Mouse (Mus musculus): ENCODE results near the gene Coq10b.
"Not testable (repeated sequence)": the region's sequence is repeated elsewhere in the genome, so short reads cannot be mapped to it uniquely, and the experiment has no call there.

Coq10b gene

GRCm38 (mm10) chr1:55055322-55056115 is 2.9 kb downstream of the Coq10b start:
- DNase-seq (ENCODE audit: inconsistent age in 2 of 2, low spot score in 1 of 2) = peak in 1 of 2 experiments; percentile 31

- not testable (repeated sequence) for DNase-seq (ENCODE audit: inconsistent age in 2 of 2, low spot score in 1 of 2)
Observed at GRCm38 (mm10) chr1:55058383-55058782, 5.8 kb downstream of the Coq10b start.

GRCm38 (mm10) chr1:55061099-55061498 is 8.5 kb downstream of the Coq10b start:
- no peak for DNase-seq (ENCODE audit: inconsistent age in 2 of 2, low spot score in 1 of 2)

GRCm38 (mm10) chr1:55061772-55062171 is 9.2 kb downstream of the Coq10b start:
- no peak for DNase-seq (ENCODE audit: inconsistent age in 2 of 2, low spot score in 1 of 2)

GRCm38 (mm10) chr1:55072328-55072727 is 19.8 kb downstream of the Coq10b start:
- DNase-seq (ENCODE audit: inconsistent age in 2 of 2, low spot score in 1 of 2) = not testable (repeated sequence)

- peak in 1 of 2 experiments; percentile 47 for DNase-seq (ENCODE audit: inconsistent age in 2 of 2, low spot score in 1 of 2)
Observed at GRCm38 (mm10) chr1:55074757-55075156, 22.2 kb downstream of the Coq10b start.

GRCm38 (mm10) chr1:55075652-55076394 is 23.3 kb downstream of the Coq10b start:
- peak in 1 of 2 experiments; percentile 62 for DNase-seq (ENCODE audit: inconsistent age in 2 of 2, low spot score in 1 of 2)

GRCm38 (mm10) chr1:55076395-55076743 is 23.8 kb downstream of the Coq10b start:
- DNase-seq (ENCODE audit: inconsistent age in 2 of 2, low spot score in 1 of 2) = peak in 1 of 2 experiments; percentile 47

GRCm38 (mm10) chr1:55076849-55077516 is 24.4 kb downstream of the Coq10b start:
- peak; percentile 33 to 79 for DNase-seq (ENCODE audit: inconsistent age in 2 of 2, low spot score in 1 of 2)

- peak in 1 of 2 experiments; percentile 47 for DNase-seq (ENCODE audit: inconsistent age in 2 of 2, low spot score in 1 of 2)
Observed at GRCm38 (mm10) chr1:55079677-55080076, 27.1 kb downstream of the Coq10b start.

GRCm38 (mm10) chr1:55082106-55082505 is 29.5 kb downstream of the Coq10b start:
- DNase-seq (ENCODE audit: inconsistent age in 2 of 2, low spot score in 1 of 2) = peak in 1 of 2 experiments; percentile 63

- peak; percentile 25 to 74 for DNase-seq (ENCODE audit: inconsistent age in 2 of 2, low spot score in 1 of 2)
Observed at GRCm38 (mm10) chr1:55085781-55086366, 33.3 kb downstream of the Coq10b start.

- DNase-seq (ENCODE audit: inconsistent age in 2 of 2, low spot score in 1 of 2) = no peak
Observed at GRCm38 (mm10) chr1:55086868-55087400, 34.4 kb downstream of the Coq10b start.

- DNase-seq (ENCODE audit: inconsistent age in 2 of 2, low spot score in 1 of 2) = peak; percentile 85 to 93
Observed at GRCm38 (mm10) chr1:55087401-55087904, 34.9 kb downstream of the Coq10b start.

- peak; percentile 99 to 100 for DNase-seq (ENCODE audit: inconsistent age in 2 of 2, low spot score in 1 of 2)
Observed at GRCm38 (mm10) chr1:55087932-55088610, 35.5 kb downstream of the Coq10b start, which contains the start of the genes Hspe1 and Hspd1. Gene Hspe1 (plus strand): TSS chr1:55088132. Gene Hspd1 (minus strand): TSS chr1:55088243.

- peak in 1 of 2 experiments; percentile 70 for DNase-seq (ENCODE audit: inconsistent age in 2 of 2, low spot score in 1 of 2)
Observed at GRCm38 (mm10) chr1:55088611-55089497, 36.3 kb downstream of the Coq10b start.

- DNase-seq (ENCODE audit: inconsistent age in 2 of 2, low spot score in 1 of 2) = peak; percentile 34 to 81
Observed at GRCm38 (mm10) chr1:55089498-55090064, 37.0 kb downstream of the Coq10b start.

GRCm38 (mm10) chr1:55092056-55092455 is 39.5 kb downstream of the Coq10b start:
- peak; percentile 34 to 89 for DNase-seq (ENCODE audit: inconsistent age in 2 of 2, low spot score in 1 of 2)

All from adrenal gland, adult (tissue).